Mouse (Mus musculus) midbrain, embryonic 14.5 days (tissue): ENCODE measurements around the gene Cenph. TPM values are rescaled to one million over a fixed set of nuclear protein-coding genes. Genes with fewer than 3 reads are reported as not detected.

ENCODE experiments used
- ATAC-seq: fragments of 200-750 bp; cut with Nextera tagmentation; 2 replicates; pipeline ENCODE4 v1.8.0; 2017; ENCODE audit warnings: moderate number of reproducible peaks, moderate library complexity; ENCODE audit not compliant: low FRiP score, low TSS enrichment
- DNase-seq: peaks from one replicate; pipeline ENCODE4 v3.0.0-alpha.2; 2015
- H3K27ac ChIP-seq: fragments of 300-500 bp; sonication (generic); replicated peaks from 2 replicates; pipeline ENCODE4 v1.5.1; 2014; ENCODE audit warnings: mild to moderate bottlenecking, low read depth, low read length, moderate library complexity
- H3K27me3 ChIP-seq: fragments of 300-500 bp; sonication (generic); 2 replicates; pipeline ENCODE4 v1.6.1; 2014; ENCODE audit warnings: low read length, control low read depth, mixed read lengths; ENCODE audit not compliant: control insufficient read depth, insufficient read depth
- H3K36me3 ChIP-seq: fragments of 300-500 bp; sonication (generic); 2 replicates; pipeline ENCODE4 v1.6.1; 2014; ENCODE audit warnings: low read length, control low read depth; ENCODE audit not compliant: control insufficient read depth, insufficient read depth
- H3K4me1 ChIP-seq: fragments of 300-500 bp; sonication (generic); 2 replicates; pipeline ENCODE4 v1.6.1; 2014; ENCODE audit warnings: mild to moderate bottlenecking, antibody characterized with exemption, low read length, control low read depth; ENCODE audit not compliant: control insufficient read depth, insufficient read depth
- H3K4me2 ChIP-seq: fragments of 300-500 bp; sonication (generic); 2 replicates; pipeline ENCODE4 v1.6.1; 2014; ENCODE audit warnings: mild to moderate bottlenecking, low read length, moderate library complexity
- H3K4me3 ChIP-seq: fragments of 300-500 bp; sonication (generic); replicated peaks from 2 replicates; pipeline ENCODE4 v1.5.1; 2014; ENCODE audit warnings: low read depth, low read length
- H3K9ac ChIP-seq: fragments of 300-500 bp; sonication (generic); replicated peaks from 2 replicates; pipeline ENCODE4 v1.6.1; 2014; ENCODE audit warnings: mild to moderate bottlenecking, low read length, moderate library complexity
- H3K9me3 ChIP-seq: fragments of 300-500 bp; sonication (generic); 2 replicates; pipeline ENCODE4 v1.6.1; 2016; ENCODE audit warnings: low read length, control low read depth, mixed read lengths; ENCODE audit not compliant: control insufficient read depth
- WGBS: fragments of 180-500 bp; shearing (Covaris S2); extraction: QIAGEN DNeasy Blood & Tissue Kit; methylation state at CpG from one replicate; pipeline ENCODE4 v1.1.7; 2014; 5-methylcytosine and 5-hydroxymethylcytosine counted together
- polyA plus RNA-seq: library from polyadenylated mRNA; unstranded; fragments of >200 nt; fragmentation: Nextera tagmentation; extraction: Ambion mirVana; gene quantifications from 2 replicates; pipeline ENCODE4 v1.2.1, GENCODE M21; 2014

Gene Cenph
- polyA plus RNA-seq, 1 experiment from 2014 or later: 8.3 TPM

DNA sequence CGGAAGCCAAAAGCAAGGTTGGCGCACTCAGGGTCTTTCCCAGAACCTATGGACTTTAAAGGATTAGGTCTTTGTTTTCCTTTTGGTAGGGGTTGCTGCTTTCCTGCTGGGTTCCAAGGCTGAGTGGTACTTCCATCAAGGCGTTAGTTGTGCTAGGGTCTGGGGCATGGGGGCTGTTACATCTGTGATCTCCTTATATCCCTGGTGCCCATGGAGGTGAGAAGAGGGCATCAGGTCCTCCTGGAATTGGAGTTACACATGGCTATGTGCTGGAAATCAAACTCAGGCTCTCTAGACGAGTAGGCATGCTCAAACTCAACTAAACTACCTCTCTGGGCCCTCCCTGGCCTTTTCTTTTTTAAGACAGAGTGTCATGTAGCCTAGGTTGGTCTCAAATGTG is 21.5 kb downstream of the Cenph start:
- WGBS: 62% methylated on average over 4 of the region's 4 CpGs
- H3K4me3 ChIP-seq: no peak overlapping the region

DNA sequence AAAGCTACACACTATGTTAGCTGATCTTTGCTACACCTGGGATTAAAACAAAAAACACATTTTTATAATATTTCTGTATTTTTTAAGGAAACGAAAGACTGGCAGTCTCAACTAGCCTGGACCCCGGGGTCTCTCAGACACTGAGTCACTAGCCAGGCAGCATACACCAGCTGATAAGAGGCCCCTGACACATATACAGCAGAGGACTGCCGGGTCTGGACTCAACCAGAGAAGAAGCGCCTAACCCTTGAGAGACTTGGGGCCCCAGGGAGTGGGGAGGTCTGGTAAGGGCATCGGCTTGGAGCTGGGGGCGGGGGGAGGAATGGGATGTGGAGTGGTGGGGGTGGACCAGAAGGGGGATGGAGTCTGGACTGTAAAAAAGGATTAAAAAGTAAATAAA is 22.7 kb downstream of the Cenph start:
- Histone ChIP-seq H3K27ac (no peak overlapping the region), H3K4me1 (no peaks in the 10 kb centered on the region), H3K27me3 (no peaks in the 10 kb centered on the region), H3K36me3 (no peaks in the 10 kb centered on the region), H3K4me2 (no peak overlapping the region), H3K4me3 (no peak overlapping the region), H3K9me3 (no peaks in the 10 kb centered on the region), H3K9ac (no peak overlapping the region)
- no peak for DNase-seq
- ATAC-seq: no peak
- 87% methylated on average over 6 of the region's 6 CpGs for WGBS

More for the DNA sequence above, 21.5 kb downstream of the Cenph start:
- Histone ChIP-seq H3K4me2 (no peak overlapping the region), H3K36me3 (no peaks in the 10 kb centered on the region), H3K9me3 (no peaks in the 10 kb centered on the region), H3K27me3 (no peaks in the 10 kb centered on the region), H3K4me1 (no peaks in the 10 kb centered on the region), H3K27ac (no peak overlapping the region), H3K9ac (no peak overlapping the region)
- DNase-seq (no peak), ATAC-seq (no peak)

- Histone ChIP-seq H3K4me1 (no peaks in the 10 kb centered on the region), H3K9me3 (no peaks in the 10 kb centered on the region), H3K27me3 (no peaks in the 10 kb centered on the region), H3K4me3 (no peak overlapping the region), H3K4me2 (no peak overlapping the region), H3K36me3 (no peaks in the 10 kb centered on the region), H3K27ac (no peak overlapping the region), H3K9ac (no peak overlapping the region)
- ATAC-seq (no peak), DNase-seq (no peak)
- 92% methylated on average over 8 of the region's 8 CpGs for WGBS
Observed at GRCm38 (mm10) chr13:100752529-100752928, 23.2 kb downstream of the Cenph start.

DNA sequence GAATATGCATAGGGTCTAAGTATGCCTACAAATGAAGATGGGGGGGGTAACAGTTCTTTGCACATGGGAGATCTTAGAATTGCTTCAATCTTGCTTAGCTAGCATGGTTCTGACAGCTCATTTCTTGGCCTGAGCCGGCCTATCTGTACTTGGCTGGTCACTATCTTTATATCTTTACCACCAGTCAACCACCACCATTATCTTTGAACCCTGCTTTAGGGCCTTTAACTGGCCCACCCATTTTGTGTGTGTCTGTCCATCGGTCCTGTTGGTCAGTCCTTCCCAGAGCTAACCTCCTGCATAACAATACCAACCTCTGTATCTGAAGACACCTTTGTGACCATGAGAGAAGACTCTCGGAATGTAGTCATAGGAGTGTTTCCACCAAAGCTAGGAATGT is 24.3 kb downstream of the Cenph start:
- Histone ChIP-seq H3K4me3 (no peak overlapping the region), H3K9ac (no peak overlapping the region)
- DNase-seq: no peak

GRCm38 (mm10) chr13:100750799-100751198 is 24.9 kb downstream of the Cenph start:
- Histone ChIP-seq H3K9ac (no peak overlapping the region), H3K36me3 (no peaks in the 10 kb centered on the region), H3K4me1 (no peaks in the 10 kb centered on the region), H3K27me3 (no peaks in the 10 kb centered on the region), H3K9me3 (no peaks in the 10 kb centered on the region), H3K4me2 (no peak overlapping the region), H3K27ac (no peak overlapping the region), H3K4me3 (no peak overlapping the region)
- ATAC-seq: no peak
- DNase-seq: no peak
- 94% methylated on average over 5 of the region's 5 CpGs for whole genome bisulfite sequencing

More for the DNA sequence above, 24.3 kb downstream of the Cenph start:
- Histone ChIP-seq H3K27me3 (no peaks in the 10 kb centered on the region), H3K4me2 (no peak overlapping the region), H3K27ac (no peak overlapping the region), H3K4me1 (no peaks in the 10 kb centered on the region), H3K36me3 (no peaks in the 10 kb centered on the region), H3K9me3 (no peaks in the 10 kb centered on the region)
- 83% methylated on average over 3 of the region's 3 CpGs for WGBS
- no peak for ATAC-seq

DNA sequence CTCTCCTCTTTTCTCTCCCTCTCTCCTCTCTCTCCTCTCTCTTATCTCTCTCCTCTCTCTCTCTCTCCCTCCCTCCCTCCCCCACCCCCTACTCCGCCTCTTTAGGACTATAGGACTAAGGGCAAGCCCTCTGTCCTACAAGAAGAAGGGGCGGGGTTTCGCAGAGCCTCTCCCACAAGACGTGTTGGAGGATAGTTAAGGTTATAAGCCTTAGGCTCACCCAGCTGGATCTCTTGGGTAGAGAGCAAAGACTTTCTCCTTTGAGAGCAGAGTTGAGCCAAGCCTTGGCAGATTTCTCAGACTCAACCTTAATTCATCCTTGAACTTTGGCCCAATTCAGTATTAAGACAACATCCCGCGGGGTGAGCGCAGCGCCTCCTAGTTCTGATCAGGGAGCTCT is 27.1 kb downstream of the Cenph start:
- no peak for ATAC-seq

GRCm38 (mm10) chr13:100746090-100746489 is 29.6 kb downstream of the Cenph start:
- no peak for ATAC-seq
- no peak overlapping the region for H3K4me3 ChIP-seq
- no peaks in the 10 kb centered on the region for H3K27me3 ChIP-seq
- 93% methylated on average over 3 of the region's 3 CpGs for WGBS
- no peak overlapping the region for H3K9ac ChIP-seq
- no peaks in the 10 kb centered on the region for H3K36me3 ChIP-seq
- DNase-seq: no peak
- no peak overlapping the region for H3K4me2 ChIP-seq
- H3K9me3 ChIP-seq: no peaks in the 10 kb centered on the region
- peaks cover 3% of the 10 kb centered on the region; the same call in 1 of the 2 replicates for H3K4me1 ChIP-seq
- H3K27ac ChIP-seq: no peak overlapping the region

More for the DNA sequence above, 27.1 kb downstream of the Cenph start:
- DNase-seq: no peak
- H3K36me3 ChIP-seq: no peaks in the 10 kb centered on the region
- H3K9ac ChIP-seq: no peak overlapping the region
- no peak overlapping the region for H3K27ac ChIP-seq
- no peak overlapping the region for H3K4me3 ChIP-seq
- 45% methylated on average over 8 of the region's 8 CpGs for WGBS
- H3K9me3 ChIP-seq: no peaks in the 10 kb centered on the region
- H3K4me1 ChIP-seq: no peaks in the 10 kb centered on the region
- no peak overlapping the region for H3K4me2 ChIP-seq
- no peaks in the 10 kb centered on the region for H3K27me3 ChIP-seq

DNA sequence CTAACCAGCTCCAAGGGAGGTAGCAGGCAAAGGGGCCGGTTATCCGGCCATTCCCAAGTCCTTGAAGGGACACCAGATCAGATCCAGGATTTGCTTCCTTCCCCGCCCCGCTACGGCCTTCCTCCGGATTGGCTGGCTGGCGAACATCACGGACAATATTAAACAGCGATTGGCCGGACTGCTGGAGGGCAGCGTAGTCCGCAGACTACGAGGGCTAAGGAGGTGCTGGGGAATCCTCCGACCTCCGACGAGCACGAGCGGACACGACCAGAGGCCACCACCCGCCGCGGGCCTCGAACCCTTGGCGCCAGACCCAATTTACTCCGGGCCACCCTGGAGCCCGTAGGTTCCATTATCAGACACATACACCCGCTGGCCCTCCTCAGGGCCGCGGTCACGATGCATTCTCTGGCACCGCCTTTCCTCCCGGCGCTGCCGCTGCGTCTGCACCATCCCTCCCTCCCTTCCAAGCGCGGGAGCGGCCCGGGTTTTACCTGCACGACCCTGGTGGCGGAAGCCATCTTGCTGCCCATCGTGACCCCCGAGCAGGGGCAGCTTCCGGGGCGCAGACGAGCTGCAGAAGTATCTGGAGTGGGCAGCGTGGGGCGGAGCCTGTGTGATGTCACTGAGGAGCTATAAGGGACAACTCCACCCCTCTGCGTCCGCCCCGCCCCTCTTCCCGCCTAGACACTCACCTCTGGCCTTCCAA is 31.5 kb downstream of the Cenph start, which contains the start of gene Mrps36:
Mrps36 (minus strand) TSS at position 624 of the 709 bp plus-strand sequence.
- DNase-seq (peak; percentile 93), ATAC-seq (peak; percentile 97)
- Histone ChIP-seq H3K9me3 (no peaks in the 10 kb centered on the region), H3K36me3 (peaks cover 7% of the 10 kb centered on the region; the same call in 1 of the 2 replicates), H3K27me3 (no peaks in the 10 kb centered on the region), H3K4me1 (peaks cover 3% of the 10 kb centered on the region; the same call in 1 of the 2 replicates), H3K4me3 (peak within 1 kb of the TSS; percentile 72), H3K27ac (peak within 1 kb of the TSS; percentile 96), H3K9ac (peak within 1 kb of the TSS; percentile 87), H3K4me2 (peak within 1 kb of the TSS; percentile 58)
- WGBS: under 1% methylated on average over 52 of the region's 52 CpGs
